10 mouse cellular contexts compared by ENCODE assay signal in genomic region chr4:142302724-142303120, GRCm38 (mm10).
DNase-seq lines count a peak whose midpoint lies in the region; ATAC-seq and TF ChIP-seq lines count a peak whose summit lies in the region.
"Had no signal": no experiment of that assay in that cellular context is flagged by ENCODE, and none has a peak within 500 bp of the region (broad histone marks: within the 10 kb centered on the region; RNA-seq: fewer than 3 reads in every experiment).

No protein-coding gene starts in this region.

- peaks cover 14% of the 10 kb centered on the region; the same call in 1 of the 2 replicates for H3K27me3 ChIP-seq in heart, embryonic 13.5 days (replicated peaks)
- no peaks in the 10 kb centered on the region for H3K27me3 ChIP-seq in hindbrain, postnatal 0 days (ENCODE audit: insufficient read depth, low read length)
- H3K27me3 ChIP-seq: stomach, embryonic 15.5 days had no signal

- peak overlapping the region; percentile 57 for H3K4me2 ChIP-seq in heart, embryonic 13.5 days
- no peak overlapping the region for H3K4me2 ChIP-seq in hindbrain, postnatal 0 days (ENCODE audit: low read depth, low read length)
- H3K4me2 ChIP-seq: stomach, embryonic 15.5 days had no signal

- peaks cover 33% of the 10 kb centered on the region for H3K4me1 ChIP-seq in heart, embryonic 13.5 days
- H3K4me1 ChIP-seq in hindbrain, postnatal 0 days (ENCODE audit: insufficient read depth, low read length), result peaks cover 21% of the 10 kb centered on the region
- H3K4me1 ChIP-seq: stomach, embryonic 15.5 days had no signal

- no peak for ATAC-seq in heart, embryonic 13.5 days (ENCODE audit: extremely low read depth, insufficient number of reproducible peaks, low FRiP score, low TSS enrichment)
- no peak for ATAC-seq in hindbrain, postnatal 0 days
- ATAC-seq: liver, postnatal 0 days had no signal

- H3K4me3 ChIP-seq in heart, embryonic 13.5 days, result no peak overlapping the region
- H3K4me3 ChIP-seq in hindbrain, postnatal 0 days (ENCODE audit: low read length), result no peak overlapping the region
- H3K4me3 ChIP-seq: gastrocnemius, adult 2 months; stomach, embryonic 15.5 days had no signal

- no peaks in the 10 kb centered on the region for H3K9me3 ChIP-seq in heart, embryonic 13.5 days
- H3K9me3 ChIP-seq in hindbrain, postnatal 0 days (ENCODE audit: low read length), result no peaks in the 10 kb centered on the region
- H3K9me3 ChIP-seq: stomach, embryonic 15.5 days had no signal

- peak overlapping the region; percentile 44; the same call in 1 of the 2 replicates for H3K9ac ChIP-seq in heart, embryonic 13.5 days
- no peak overlapping the region for H3K9ac ChIP-seq in hindbrain, postnatal 0 days (replicated peaks; ENCODE audit: low read length)
- H3K9ac ChIP-seq: liver, postnatal 0 days; stomach, embryonic 15.5 days had no signal

- peak overlapping the region; percentile 88 for H3K27ac ChIP-seq in heart, embryonic 13.5 days (replicated peaks)
- H3K27ac ChIP-seq in hindbrain, postnatal 0 days, result peak overlapping the region; percentile 48; the same call in 1 of the 2 replicates
- H3K27ac ChIP-seq: gastrocnemius, adult 2 months; stomach, embryonic 15.5 days had no signal

- DNase-seq in heart, adult 8-10 months (ENCODE audit: low spot score), result no peak
- peak; percentile 49 for DNase-seq in brain, embryonic 14.5 days (ENCODE audit: low read depth)
- DNase-seq in cerebellum, adult 9-11 months, result peak; percentile 57
- DNase-seq in hindbrain, postnatal 0 days (ENCODE audit: low spot score), result no peak
- no peak for DNase-seq in kidney, adult 11 months
- no peak for DNase-seq in lung, postnatal 4 days
- DNase-seq: liver, postnatal 0 days had no signal

- TF ChIP-seq CTCF in brain, embryonic 14.5 days (IDR thresholded peaks at IDR 0.05; ENCODE audit: borderline replicate concordance, extremely low read depth, insufficient read depth, insufficient read length), result no peak
- TF ChIP-seq CTCF in hindbrain, postnatal 0 days (IDR thresholded peaks at IDR 0.05; ENCODE audit: low read depth), result no peak

- no peaks in the 10 kb centered on the region for H3K36me3 ChIP-seq in heart, embryonic 13.5 days
- no peaks in the 10 kb centered on the region for H3K36me3 ChIP-seq in hindbrain, postnatal 0 days (ENCODE audit: insufficient read depth, low read length)
- H3K36me3 ChIP-seq: stomach, embryonic 15.5 days had no signal

- no peak for TF ChIP-seq POLR2A in brain, embryonic 14.5 days (IDR thresholded peaks at IDR 0.05; ENCODE audit: borderline replicate concordance, extremely low read depth, insufficient read depth, insufficient read length, poor library complexity, severe bottlenecking)

- WGBS in heart, embryonic 13.5 days, result 51% methylated on average over 2 of the region's 2 CpGs
- 55% methylated on average over 2 of the region's 2 CpGs for WGBS in hindbrain, postnatal 0 days

Comparison
In these comparisons a context has a peak if more than half of its experiments do, and no peak if none do; other contexts are left out.
1. DNase-seq: peak in brain, embryonic 14.5 days (single experiment) and cerebellum, adult 9-11 months (single experiment); none in heart, adult 8-10 months (single experiment), hindbrain, postnatal 0 days (single experiment), kidney, adult 11 months (single experiment) and lung, postnatal 4 days (0 of 2).